Mouse (Mus musculus) effector memory CD4-positive, alpha-beta T cell, adult 7 months (primary cell): ENCODE results near the gene Hoxa9. TPM values are rescaled to one million over a fixed set of nuclear protein-coding genes. Genes with fewer than 3 reads are reported as not detected.

Source experiments
- polyA plus RNA-seq: library from polyadenylated mRNA; unstranded; fragments of 100-300 nt; shearing (Covaris generic); gene quantifications from one replicate; pipeline ENCODE4 v1.2.1, GENCODE M21; 2017

Gene Hoxa9
- polyA plus RNA-seq: 0.90 TPM

GRCm38 (mm10) chr6:52230516-52231165 lies at the start of gene Hoxa9:
Gene Hoxa9 (minus strand): TSS chr6:52231089.

DNA sequence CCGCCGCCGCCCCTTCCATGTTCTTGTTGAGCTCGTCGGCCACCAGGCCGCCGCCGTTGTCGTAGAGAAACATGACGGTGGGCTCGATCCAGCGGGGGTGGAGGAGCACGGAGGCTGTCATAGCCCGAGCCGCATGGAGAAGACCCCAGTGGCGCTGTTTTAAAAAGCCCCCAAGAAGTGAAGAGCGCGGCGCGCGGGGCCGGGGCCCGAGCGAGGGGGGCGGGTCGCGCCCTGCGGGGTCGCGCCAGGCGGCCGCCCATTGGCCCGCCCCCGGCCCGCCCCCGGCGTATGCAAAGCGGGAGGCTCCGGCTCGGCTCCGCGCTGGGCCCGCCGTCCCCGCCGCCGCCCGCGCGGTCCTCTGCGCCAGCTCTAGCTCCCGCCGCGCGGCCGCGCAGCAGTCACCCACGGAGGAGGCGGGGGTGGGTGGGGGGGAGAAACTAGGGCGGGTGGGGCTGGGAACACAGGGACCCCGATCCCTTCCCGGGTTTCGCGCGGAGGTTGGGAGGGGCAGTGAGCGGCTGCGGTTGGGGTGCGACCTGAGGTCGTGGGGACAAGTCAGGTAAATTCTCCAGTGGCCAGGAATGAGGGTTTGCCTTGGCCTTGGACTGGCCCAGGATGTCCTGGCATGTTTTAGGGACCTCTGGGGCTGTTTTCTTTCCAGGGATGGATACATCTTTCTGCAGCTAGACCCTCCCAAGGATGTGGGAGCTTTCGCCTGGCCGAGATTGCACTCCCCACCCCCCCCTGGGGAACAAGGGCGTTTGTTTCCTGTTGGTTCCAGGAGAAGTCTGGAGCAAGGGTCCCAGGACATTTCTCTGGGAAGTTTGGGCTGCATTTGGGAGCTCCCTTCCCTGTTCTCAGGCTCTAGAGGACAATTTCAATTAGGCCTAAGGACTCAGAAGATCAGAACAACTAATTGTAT lies 30.0 kb upstream of the Hoxa9 start, which contains the start of gene Hoxa13:
Gene Hoxa13, minus strand, starts transcription at position 227 of the 922 bp plus-strand sequence.

GRCm38 (mm10) chr6:52245757-52246142 lies 14.9 kb upstream of the Hoxa9 start, which contains the start of gene Hoxa11:
Gene Hoxa11 (minus strand): TSS chr6:52245810.

DNA sequence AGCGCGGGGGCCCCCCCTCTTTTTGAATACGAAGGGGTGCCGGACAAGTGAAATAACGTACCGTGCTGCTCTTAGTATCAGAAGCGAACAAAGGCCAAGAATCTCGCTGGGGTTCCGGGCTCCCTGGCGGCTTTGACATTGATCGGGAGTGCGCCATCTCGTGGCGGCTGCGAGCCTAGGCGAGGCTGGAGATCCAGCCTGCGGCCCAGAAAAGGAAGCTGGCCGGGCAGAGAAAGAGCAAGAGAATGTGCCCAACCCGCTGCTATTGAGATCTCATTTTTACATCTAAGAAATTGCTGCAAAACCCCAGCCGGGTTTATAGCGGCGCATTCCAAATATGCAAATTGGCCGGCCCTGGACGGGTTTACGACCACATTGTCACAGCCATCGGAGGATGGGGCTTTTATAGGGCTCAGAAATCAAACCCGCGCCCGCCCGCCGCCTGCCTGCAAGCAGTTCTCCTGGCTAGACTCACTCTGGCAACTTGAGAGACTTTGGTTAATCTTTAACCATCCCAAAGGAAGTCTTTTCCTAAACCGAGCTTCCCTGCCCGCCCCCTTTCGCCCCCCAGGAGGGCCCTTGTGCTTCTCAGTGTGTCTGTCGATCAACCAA lies 9.6 kb upstream of the Hoxa9 start, which contains the start of gene Hoxa10:
Gene Hoxa10, minus strand, starts transcription at position 466 of the 612 bp plus-strand sequence.

DNA sequence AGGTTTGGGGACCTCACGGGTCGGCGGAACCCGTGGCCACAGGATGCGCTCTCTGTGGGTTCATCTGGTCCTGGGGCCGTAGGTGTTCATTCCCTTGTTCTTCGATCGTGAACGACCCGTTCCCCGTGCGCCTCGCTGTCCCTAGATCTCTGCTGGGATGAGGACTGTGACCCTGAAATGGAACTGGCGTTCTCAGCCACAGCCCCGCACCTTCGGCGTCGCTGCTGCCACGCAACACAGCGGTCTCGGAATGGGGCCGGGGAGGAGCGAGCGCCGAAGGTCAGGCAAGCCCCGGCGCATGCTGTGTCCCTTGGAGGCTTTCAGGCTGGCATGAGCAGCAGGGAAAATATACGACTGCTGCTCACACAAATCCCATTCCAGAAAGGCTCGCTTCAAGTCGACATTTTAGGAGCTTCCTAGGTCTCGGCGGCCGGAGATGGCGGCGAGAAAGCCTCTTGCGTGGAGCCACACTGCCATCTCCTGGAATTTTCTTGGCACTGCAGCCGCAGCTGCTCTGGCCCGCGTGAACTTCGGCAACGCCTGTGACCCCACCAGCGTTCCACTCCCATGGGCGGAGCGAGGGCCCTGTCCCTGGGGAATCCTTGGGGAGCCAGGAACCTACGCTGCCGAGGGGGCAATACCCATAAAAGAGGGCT lies 9.4 kb downstream of the Hoxa9 start, which contains the start of gene Hoxa7:
Gene Hoxa7, minus strand, starts transcription at position 518 of the 656 bp plus-strand sequence.

GRCm38 (mm10) chr6:52213119-52213986 lies 17.5 kb downstream of the Hoxa9 start, which contains the start of the genes Hoxa3 and Gm28308:
Gene Hoxa3 (minus strand): TSS chr6:52213336.
Gene Gm28308 (minus strand): TSS chr6:52213339.

DNA sequence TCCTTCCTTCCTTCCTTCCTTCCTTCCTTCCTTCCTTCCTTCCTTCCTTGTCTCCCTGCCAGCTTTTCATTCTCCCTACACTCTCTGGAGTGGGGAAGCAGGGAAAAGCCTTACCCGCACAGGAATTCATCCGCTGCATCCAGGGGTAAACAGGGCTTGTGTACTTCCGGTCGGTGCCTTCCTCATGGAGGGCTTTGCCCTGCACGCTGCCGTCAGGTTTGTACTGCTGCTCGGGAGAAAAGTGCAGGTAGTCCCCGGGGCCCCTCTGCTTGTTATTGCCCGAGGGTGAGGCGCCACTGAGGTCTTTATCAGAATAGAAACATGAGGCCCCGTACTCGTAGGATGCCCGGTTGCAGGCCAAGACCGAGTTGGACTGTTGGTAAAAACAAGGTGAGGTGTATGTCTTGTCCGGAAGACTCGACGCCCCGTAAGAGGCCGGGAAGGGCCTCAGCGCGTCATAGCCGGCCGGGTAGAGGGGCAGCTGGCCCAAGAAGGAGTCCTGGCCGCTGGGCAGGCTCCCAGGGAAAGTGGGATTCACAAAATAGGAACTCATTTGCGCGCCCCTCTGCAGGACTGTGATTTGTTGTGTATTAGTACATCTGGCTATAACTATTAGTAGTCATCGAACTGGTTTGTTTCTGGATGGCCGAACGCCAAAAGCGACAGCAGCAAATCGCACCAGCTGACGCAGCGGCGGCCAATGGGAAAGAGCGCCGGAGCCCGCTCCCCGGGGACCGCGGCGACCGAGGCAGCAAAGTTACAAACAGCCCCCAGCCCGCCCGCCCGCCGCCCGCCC lies 22.6 kb downstream of the Hoxa9 start, which contains the start of gene Hoxa6:
Gene Hoxa6, minus strand, starts transcription at position 651 of the 796 bp plus-strand sequence.

GRCm38 (mm10) chr6:52204050-52204752 lies 26.7 kb downstream of the Hoxa9 start, which contains the start of gene Hoxa5:
Gene Hoxa5 (minus strand): TSS chr6:52204587.

GRCm38 (mm10) chr6:52190906-52191810 lies 39.7 kb downstream of the Hoxa9 start, which contains the start of gene Hoxa4:
Gene Hoxa4 (minus strand): TSS chr6:52191753.

DNA sequence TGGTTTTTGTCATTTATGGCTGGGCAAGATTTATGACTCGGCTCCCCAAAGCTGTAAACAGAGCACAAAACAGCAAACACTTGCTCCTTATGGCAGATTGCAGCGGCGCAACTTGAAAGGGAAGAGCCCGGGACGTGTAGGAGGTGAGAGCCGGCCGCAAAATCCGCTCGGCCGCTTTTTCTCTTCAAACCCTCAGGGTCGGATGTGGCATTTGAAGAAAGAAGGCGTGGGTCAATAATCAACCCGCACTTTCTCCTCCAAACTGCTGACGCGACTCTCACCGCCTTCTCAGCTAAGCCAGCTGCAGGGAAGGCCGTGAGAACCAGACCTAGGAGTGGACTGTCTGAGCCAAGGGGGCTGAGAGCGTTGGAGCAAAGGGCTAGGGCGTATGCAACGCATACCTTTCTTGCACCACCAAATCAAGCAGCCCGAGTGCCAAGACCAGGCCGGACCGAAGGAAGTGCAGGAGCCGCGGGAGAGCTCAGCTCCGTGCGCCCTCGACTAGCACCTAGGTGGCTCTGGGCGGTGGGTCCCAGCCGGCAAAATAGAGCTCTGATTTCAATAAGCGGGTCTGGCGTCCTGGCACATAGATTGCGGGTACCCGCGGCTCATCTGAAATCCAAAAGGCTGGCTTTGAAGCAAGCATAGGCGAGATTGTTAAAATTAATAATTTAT lies 53.7 kb downstream of the Hoxa9 start, which contains the start of gene 5730596B20Rik:
Gene 5730596B20Rik, plus strand, starts transcription at position 438 of the 675 bp plus-strand sequence.

Other genes starting within 250 kb of the Hoxa9 start
- 14.2 TPM for gene Skap2, start 218.5 kb downstream of the Hoxa9 start, polyA plus RNA-seq
- gene Hoxa1, start 72.8 kb downstream of the Hoxa9 start, polyA plus RNA-seq: not detected
- gene Hoxa2, start 66.3 kb downstream of the Hoxa9 start, polyA plus RNA-seq: not detected
- not detected for gene 5730596B20Rik, start 53.6 kb downstream of the Hoxa9 start, polyA plus RNA-seq
- not detected for gene Hoxa4, start 39.3 kb downstream of the Hoxa9 start, polyA plus RNA-seq
- gene Hoxa5, start 26.5 kb downstream of the Hoxa9 start, polyA plus RNA-seq: not detected
- gene Hoxa6, start 22.4 kb downstream of the Hoxa9 start, polyA plus RNA-seq: not detected
- not detected for gene Hoxa3, start 17.8 kb downstream of the Hoxa9 start, polyA plus RNA-seq
- gene Gm28308, start 17.8 kb downstream of the Hoxa9 start, polyA plus RNA-seq: not detected
- 1.9 TPM for gene Hoxa7, start 9.2 kb downstream of the Hoxa9 start, polyA plus RNA-seq
- gene Hoxa10, start 9.8 kb upstream of the Hoxa9 start, polyA plus RNA-seq: not detected
- not detected for gene Hoxa11, start 14.7 kb upstream of the Hoxa9 start, polyA plus RNA-seq
- not detected for gene Hoxa13, start 29.8 kb upstream of the Hoxa9 start, polyA plus RNA-seq
- 0.55 TPM for gene Evx1, start 82.4 kb upstream of the Hoxa9 start, polyA plus RNA-seq